Comparison of ENCODE assay signal across 16 mouse cellular contexts in genomic region chr5:106166266-106166665, GRCm38 (mm10).
"Had no signal": no experiment of that assay in that cellular context is flagged by ENCODE, and none has a peak within 500 bp of the region (broad histone marks: within the 10 kb centered on the region; RNA-seq: fewer than 3 reads in every experiment).

No protein-coding gene starts in this region.

- ATAC-seq: hindbrain, embryonic 16.5 days; inflammation-experienced regulatory T-cells, adult 6 months; intestine, embryonic 15.5 days; intestine, postnatal 0 days had no signal

- DNase-seq: gastrocnemius, postnatal 14 days; gastrocnemius, postnatal 36 days; heart, adult 18-20 months; heart, postnatal 10 days; heart, postnatal 4 days; kidney, adult 18-20 months; kidney, adult 8-10 months; kidney, postnatal 10 days; kidney, postnatal 25 days; kidney, postnatal 4 days; liver; liver, embryonic 13.5 days had no signal
